Mouse (Mus musculus) Patski (cell line): Measurements from ENCODE around the gene 1500011B03Rik. TPM values are rescaled to one million over a fixed set of nuclear protein-coding genes. Genes with fewer than 3 reads are reported as not detected.

Experiments used
- ATAC-seq: fragments of 100-300 bp; one replicate; pipeline ENCODE4 v1.8.0; 2021
- CTCF ChIA-PET: fragments of 350-600 bp; sonication (Branson Sonifier 250); formaldehyde crosslinking; loops from one replicate; lab custom pipeline; 2022; ENCODE audit warnings: inconsistent platforms; lab: Charles Lee
- POLR2A ChIA-PET: fragments of 350-600 bp; sonication (Branson Sonifier 250); formaldehyde crosslinking; loops from one replicate; lab custom pipeline; 2022; ENCODE audit warnings: antibody characterized with exemption, inconsistent platforms; lab: Charles Lee
- DNase-seq: peaks from one replicate; pipeline ENCODE4 v3.0.0-alpha.2; 2011; ENCODE audit warnings: low read depth, low spot score
- H3K27me3 ChIP-seq: fragments of 371-371 bp; one replicate; pipeline ENCODE4 v1.5.1; 2021
- CTCF ChIP-seq: fragments of 100-300 bp; IDR thresholded peaks from one replicate; pipeline ENCODE4 v1.5.1; 2021
- in situ Hi-C: fragments of 300-500 bp; cut with MboI; formaldehyde crosslinking; loops from 3 replicates; pipeline ENCODE4 v1.11.1; 2018; ENCODE audit warnings: low pct_unique_long_range_greater_than_20kb, mixed read lengths
- polyA plus RNA-seq: library from polyadenylated mRNA; unstranded; gene quantifications from one replicate; pipeline ENCODE4 v1.2.3, GENCODE M21; 2021

Gene 1500011B03Rik
- polyA plus RNA-seq, 1 experiment from 2014 or later: 40.7 TPM

DNA sequence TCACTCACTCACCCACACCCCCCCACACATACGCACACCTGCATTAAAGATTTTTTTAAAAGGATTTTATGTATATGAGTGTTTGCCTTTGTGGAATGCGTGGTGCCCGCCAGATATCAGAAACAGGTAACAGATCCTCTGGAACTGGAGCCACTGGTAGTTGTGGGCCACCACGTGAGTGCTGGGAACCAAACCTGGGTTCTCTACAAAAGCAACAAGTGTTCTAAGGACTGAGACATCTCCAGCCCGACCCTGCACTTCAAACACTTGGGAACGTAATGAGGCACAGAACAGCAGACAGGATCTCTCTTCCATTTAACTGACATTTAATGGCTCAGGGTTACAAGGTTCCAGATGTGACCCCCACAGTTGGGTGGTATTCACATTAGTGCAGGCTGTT is 15.4 kb downstream of the 1500011B03Rik start:
- TF ChIP-seq CTCF: no peak
- POLR2A ChIA-PET: no interaction called here
- CTCF ChIA-PET: no interaction called here
- H3K27me3 ChIP-seq: no peaks in the 10 kb centered on the region
- no peak for DNase-seq
- no peak for ATAC-seq
- in situ Hi-C loops: no loop called here

DNA sequence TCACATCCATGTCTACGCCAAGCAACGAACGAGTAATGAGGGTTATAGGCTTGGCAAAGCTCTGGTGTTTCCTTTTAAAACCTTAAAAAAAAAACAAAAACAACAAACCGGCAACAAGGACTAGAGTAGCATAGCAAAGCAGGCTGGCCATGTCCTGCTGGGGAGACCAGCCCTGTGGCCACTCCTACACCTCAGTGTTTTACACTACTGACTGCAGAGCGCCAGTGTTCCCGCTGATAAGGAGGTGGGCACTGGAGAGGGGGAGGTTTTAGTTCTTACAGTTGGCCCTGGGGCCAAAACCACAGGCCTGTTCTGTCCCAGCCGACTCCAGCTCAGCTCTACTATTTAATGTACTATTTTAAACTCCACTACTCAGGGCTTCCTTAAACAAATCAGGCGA is 15.8 kb downstream of the 1500011B03Rik start:
- ChIA-PET CTCF (no interaction called here), POLR2A (no interaction called here)
- in situ Hi-C loops: no loop called here
- TF ChIP-seq CTCF: no peak
- no peaks in the 10 kb centered on the region for H3K27me3 ChIP-seq
- ATAC-seq: no peak
- no peak for DNase-seq

DNA sequence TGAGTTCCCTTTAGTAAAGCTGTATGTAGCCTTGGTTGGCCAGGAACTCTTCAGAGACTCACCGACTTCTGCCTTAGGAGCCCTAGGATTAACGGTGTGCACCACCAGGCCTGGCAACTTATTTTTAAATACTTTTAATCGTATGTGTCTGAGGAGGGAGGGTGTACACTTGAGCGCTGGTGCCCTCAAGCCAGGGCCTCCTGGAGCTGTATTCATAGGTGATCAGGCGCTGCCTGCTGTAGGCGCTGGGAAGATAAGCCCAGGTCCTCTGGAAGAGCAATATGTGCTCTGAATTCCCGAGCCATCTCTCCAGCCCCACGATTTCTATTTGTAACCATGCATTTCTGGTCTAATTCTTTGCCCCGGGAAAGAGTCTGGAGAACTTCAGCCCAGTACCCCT is 16.2 kb downstream of the 1500011B03Rik start:
- no peak for TF ChIP-seq CTCF

DNA sequence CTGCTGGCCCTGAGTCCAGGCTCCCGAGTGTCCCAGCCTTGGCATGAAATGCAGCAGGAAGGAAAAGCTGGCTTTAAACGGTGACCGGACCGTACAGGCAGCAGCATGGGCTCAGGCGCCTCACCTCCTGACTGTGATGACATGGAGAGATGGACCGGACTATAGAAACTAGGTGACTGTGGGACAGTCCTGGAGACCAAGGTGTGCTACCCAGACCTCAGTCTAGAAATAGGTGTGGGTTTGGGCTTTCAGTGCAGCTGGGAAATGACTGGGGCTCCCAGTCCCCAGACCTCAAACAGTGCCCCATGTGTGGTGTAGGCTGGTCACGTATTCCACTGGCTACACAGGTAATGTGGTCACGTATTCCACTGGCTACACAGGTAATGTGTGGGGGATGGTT is 16.6 kb downstream of the 1500011B03Rik start:
- ChIA-PET POLR2A (no interaction called here), CTCF (interaction anchor here (0.6 kb wide), 1 partner anchor 197 kb away, joined by 3 read pairs; no protein-coding TSS in a partner anchor)
- no peaks in the 10 kb centered on the region for H3K27me3 ChIP-seq
- no peak for DNase-seq
- no peak for TF ChIP-seq CTCF
- in situ Hi-C loops: no loop called here
- no peak for ATAC-seq

More for the DNA sequence above, 16.2 kb downstream of the 1500011B03Rik start:
- DNase-seq (no peak), ATAC-seq (no peak)
- in situ Hi-C loops: no loop called here
- CTCF ChIA-PET: no interaction called here
- POLR2A ChIA-PET: no interaction called here
- H3K27me3 ChIP-seq: no peaks in the 10 kb centered on the region

DNA sequence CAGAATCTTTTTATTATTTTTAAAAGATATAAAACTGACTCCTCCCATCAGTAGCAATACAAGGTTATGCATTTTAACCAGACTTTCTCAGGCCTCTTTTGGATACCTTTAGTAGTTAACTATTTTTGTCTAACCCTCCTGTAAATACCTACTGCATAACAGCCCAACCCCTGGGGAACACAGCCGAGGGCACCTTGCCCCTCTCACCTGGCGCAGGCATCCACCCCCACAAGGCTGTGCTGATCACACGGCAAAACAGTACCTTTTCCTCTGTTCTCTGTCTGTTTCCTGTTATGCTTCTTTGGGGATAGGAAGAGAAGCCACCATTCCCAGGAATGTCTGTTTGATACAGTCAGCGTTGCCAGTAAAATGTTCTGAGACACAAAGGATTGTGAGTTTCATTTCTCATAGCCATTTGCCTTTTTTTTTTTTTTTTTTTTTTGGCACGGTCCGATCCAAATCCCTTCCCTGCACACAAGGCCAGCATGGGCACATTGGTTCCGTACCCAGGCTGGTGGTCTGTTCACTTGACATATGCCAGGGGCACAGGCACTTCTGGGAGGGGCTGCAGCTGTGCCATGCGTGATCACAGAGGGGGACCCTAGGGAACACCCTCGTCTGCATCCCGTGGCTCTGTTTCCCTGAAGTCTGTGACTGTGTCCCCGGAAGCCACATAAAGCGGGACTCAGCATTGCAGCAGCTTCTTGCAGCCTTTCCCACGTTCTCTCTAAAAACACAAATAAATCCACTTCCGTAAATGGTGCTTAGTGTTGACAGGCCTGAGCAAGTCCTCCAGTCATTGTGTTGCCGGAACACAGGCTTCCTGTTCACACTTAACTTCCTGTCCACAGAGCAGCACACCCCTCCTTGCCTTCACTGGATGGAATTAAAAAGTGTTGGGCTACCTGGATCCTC is 17.6 kb downstream of the 1500011B03Rik start:
- TF ChIP-seq CTCF: no peak
- ChIA-PET CTCF (interaction anchor here (1.0 to 2.9 kb wide), 5 partner anchors 11 to 137 kb away, joined by 3 to 8 read pairs (median 3); no protein-coding TSS in a partner anchor), POLR2A (no interaction called here)
- in situ Hi-C loops: no loop called here
- no peaks in the 10 kb centered on the region for H3K27me3 ChIP-seq
- DNase-seq: no peak
- no peak for ATAC-seq

DNA sequence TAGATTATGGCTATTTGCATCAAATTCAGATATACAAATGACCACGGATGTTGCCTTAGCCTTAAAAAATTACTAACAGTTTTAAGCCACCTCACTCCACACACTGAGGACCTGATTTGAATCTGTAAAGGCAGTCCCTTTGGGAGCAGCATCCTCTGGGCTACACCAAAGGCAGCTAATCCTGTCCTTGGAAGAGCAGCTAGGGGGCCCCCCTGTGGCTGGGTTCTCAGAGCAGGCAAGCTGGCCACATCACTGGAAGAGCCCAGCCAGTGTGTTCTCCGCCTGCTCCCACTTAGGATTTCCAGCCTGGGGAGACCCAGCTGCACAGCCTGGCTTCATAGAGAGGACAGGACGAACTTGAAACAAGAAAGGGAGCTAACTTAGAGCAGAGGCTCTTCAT is 18.3 kb downstream of the 1500011B03Rik start:
- no peak for DNase-seq
- ATAC-seq: no peak
- in situ Hi-C loops: no loop called here
- ChIA-PET CTCF (interaction anchor here (1.0 to 2.9 kb wide), 7 partner anchors 10 to 136 kb away, joined by 3 to 8 read pairs (median 3); no protein-coding TSS in a partner anchor), POLR2A (interaction anchor here (0.9 kb wide), 1 partner anchor 23 kb away, joined by 3 read pairs; no protein-coding TSS in a partner anchor)
- TF ChIP-seq CTCF: no peak
- H3K27me3 ChIP-seq: no peaks in the 10 kb centered on the region

DNA sequence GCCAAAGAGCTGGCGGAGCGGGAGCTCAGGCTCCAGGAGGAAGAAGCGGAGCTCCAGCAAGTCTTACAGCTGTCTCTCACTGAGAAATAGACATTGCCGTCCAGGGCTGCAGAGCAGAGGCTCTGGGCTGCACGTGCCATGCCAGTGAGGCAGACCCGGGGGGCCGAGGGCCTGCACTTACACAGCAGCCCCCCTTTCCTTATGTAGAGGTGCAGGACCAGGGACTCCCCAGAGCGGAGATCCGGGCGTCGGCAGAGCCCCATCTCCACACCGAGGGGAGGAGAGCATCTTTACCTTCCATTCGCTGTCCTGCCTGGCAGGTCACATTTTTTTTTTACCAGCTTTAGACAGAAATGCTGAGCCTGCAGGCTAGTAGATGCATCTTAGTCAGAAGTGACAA is 18.9 kb downstream of the 1500011B03Rik start:
- ChIA-PET POLR2A (interaction anchor here (0.9 kb wide), 1 partner anchor 22 kb away, joined by 3 read pairs; no protein-coding TSS in a partner anchor), CTCF (interaction anchor here (1.3 to 2.9 kb wide), 6 partner anchors 9 to 136 kb away, joined by 3 to 8 read pairs (median 4); no protein-coding TSS in a partner anchor)
- DNase-seq: no peak
- in situ Hi-C loops: no loop called here
- no peak for TF ChIP-seq CTCF
- no peak for ATAC-seq
- no peaks in the 10 kb centered on the region for H3K27me3 ChIP-seq

DNA sequence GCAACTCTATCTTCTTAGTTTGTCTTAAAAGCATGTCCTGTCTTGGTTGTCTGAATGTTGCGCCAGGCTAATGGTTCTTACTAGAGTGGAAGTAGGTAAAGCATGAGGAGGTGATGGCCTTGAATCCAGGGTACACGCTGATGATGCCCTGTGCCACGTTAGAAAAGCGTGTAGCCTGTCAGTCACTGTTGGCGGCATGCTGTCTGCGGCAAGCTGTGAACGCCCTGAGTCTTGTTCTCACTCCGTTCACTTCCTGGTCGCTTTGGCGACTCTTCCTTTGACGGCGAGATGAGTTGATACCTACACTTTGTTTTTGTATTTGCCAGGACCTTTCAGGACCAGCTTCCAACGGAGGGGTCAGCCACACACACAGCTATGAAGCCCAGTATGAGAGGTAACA is 20.0 kb downstream of the 1500011B03Rik start:
- ChIA-PET POLR2A (no interaction called here), CTCF (interaction anchor here (2.6 to 2.9 kb wide), 2 partner anchors 8 to 15 kb away, joined by 8 read pairs; no protein-coding TSS in a partner anchor)
- DNase-seq (no peak), ATAC-seq (no peak)
- no peaks in the 10 kb centered on the region for H3K27me3 ChIP-seq
- in situ Hi-C loops: no loop called here
- no peak for TF ChIP-seq CTCF

DNA sequence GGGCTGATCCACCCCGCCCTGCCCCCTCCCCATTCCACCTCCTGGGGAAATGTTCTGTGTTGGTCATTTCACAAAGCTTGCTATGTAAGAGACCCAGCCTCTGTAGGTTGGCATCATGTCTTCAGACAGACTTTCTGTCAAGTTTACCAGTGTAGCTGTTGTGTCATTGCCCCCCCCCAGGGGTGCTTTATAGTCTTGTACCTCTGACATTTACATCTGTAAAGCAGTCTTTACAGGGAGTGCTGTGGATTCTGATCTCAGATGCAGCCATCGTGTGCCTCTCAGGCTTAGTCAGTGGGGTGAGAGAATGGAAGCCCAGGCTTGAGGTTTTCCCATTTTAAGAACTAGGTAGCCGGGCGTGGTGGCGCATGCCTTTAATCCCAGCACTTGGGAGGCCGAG is 21.4 kb downstream of the 1500011B03Rik start:
- TF ChIP-seq CTCF: no peak
- ATAC-seq: no peak
- CTCF ChIA-PET: no interaction called here

DNA sequence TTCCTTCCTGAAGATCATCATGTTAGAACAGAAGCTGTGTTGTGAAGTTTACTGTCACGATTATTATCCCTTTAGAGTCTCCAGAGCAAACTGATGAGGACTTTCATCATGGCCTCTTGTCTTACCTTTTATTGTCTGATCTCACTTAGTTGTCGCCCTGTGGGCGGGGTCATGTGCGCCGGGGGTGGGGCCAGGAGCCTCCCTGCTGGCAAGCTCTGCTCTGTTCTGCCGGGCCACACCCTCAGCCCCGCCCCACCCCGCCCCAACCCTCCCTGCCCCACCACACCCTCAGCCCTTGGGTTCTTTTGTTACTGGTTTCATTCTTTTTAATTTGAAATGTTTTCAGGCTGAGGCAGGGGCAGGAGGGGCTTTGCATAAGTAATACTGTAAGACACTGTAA is 22.2 kb downstream of the 1500011B03Rik start:
- no peaks in the 10 kb centered on the region for H3K27me3 ChIP-seq
- no peak for TF ChIP-seq CTCF
- POLR2A ChIA-PET: no interaction called here
- ATAC-seq (no peak), DNase-seq (no peak)
- in situ Hi-C loops: no loop called here
- CTCF ChIA-PET: no interaction called here

More for the DNA sequence above, 21.4 kb downstream of the 1500011B03Rik start:
- H3K27me3 ChIP-seq: no peaks in the 10 kb centered on the region
- POLR2A ChIA-PET: interaction anchor here (0.7 kb wide), 1 partner anchor 165 kb away, joined by 3 read pairs; no protein-coding TSS in a partner anchor
- DNase-seq: no peak
- in situ Hi-C loops: no loop called here

DNA sequence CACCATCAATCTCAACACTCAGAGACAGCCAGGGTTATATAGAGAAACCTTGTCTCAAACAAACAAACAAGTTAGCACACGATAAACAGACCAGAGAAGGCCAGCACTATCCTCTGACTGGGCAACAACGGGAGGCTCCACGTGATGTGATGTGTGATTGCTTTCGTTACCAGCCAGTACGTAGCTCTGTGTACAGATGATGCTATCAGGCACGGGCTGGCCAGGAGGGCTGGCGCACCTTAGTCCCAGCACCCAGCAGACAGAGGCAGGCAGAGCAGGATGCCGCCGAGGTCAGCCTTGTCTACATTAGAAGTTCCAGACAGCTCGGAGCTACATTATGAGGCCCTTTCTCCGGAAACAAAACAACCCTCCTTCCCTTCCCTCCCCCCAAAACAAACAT is 23.4 kb downstream of the 1500011B03Rik start:
- H3K27me3 ChIP-seq: no peaks in the 10 kb centered on the region
- POLR2A ChIA-PET: no interaction called here
- no peak for DNase-seq
- ATAC-seq: no peak
- TF ChIP-seq CTCF: no peak
- in situ Hi-C loops: no loop called here
- CTCF ChIA-PET: no interaction called here
